Mouse (Mus musculus): ENCODE measurements around the gene C2cd3. TPM values are rescaled to one million over a fixed set of nuclear protein-coding genes. Genes with fewer than 3 reads are reported as not detected.

The C2cd3 gene
- total RNA-seq, 2 experiments from 2014 or later, result 11.1 to 17.4 TPM

DNA sequence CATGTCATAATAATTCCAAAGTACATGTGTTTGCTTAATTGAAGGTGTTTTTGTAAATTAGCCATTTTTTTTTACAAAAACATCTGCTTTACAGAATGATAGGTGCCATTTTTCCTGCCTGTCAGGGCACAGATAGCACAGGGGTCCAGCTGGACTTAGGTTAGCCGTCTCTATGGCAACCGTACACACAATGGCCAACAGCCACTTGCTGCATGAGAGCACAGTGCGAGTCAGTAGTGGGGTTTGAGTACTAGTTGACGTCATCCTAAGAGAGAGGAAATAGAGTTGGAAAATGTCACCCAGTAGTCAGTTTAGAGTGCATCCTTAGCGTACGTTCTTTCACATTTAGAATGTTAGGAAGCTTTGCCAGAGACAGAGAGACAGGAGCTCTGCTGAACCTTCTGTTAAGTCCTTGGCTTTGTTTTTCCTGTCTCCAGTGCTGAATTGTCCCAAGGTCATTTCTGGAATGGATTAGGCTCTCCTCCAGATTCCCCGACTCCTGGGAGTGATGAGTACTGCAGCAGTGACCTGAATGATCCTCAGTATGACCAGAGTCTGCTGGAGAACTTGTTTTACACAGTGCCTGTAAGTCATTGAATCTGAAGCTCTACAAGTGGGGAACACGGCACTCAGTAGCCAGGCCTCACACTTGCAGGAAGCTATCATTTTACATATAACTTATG lies 27.3 kb downstream of the C2cd3 start:
- ATAC-seq (replicated peaks; ENCODE audit: low FRiP score, poor library complexity, severe bottlenecking), result no peak

DNA sequence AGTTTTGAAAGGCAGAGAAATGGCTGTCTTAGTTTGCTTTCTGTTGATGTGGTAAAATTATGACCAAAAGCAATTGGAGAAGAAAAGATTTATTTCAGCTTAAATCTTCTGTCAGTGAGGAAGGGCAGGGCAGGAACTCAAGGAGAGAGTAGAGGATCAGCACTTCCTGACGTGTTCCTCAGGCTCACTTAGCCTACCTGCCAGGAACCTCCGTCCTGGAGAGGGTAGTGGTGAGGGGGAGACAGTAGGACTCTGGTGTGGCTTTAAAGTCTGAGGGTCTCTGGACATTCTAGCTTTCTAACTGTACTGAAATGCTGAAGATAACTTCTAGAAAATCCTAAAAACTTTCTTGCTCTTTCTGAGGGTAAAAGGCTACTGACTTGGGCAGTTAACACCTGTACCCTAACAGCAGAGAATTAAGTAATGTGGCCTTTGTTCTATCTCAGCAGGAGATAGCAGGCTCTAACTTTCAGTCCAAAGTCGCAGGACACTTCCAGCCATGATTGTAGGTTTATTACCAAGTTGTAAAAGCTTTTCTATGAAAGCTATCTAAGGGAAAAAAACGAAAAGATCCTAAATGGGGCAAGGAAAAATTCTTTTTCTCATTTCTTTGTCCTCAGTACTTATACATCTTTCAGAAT lies 29.0 kb downstream of the C2cd3 start:
- ATAC-seq (replicated peaks; ENCODE audit: low FRiP score, poor library complexity, severe bottlenecking), result no peak

DNA sequence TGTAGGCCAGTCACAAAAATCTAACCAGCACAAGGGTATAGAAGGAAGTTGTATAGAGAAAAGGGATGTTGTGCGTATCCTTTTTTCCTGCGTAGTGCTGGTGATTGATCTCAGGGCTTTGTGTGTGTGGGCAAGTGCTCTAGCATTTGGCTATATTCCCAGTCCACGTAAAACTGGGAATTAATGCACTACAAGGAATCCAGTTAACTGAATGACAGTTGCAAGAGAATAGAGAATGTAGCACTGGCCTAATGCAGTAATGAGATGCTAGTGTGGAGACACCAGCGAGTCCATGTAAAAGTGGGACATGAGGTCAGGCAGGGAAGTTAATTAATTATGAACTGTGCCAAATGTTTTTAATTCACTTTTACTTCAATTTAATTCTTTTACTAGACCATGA lies 30.7 kb downstream of the C2cd3 start:
- no peak for ATAC-seq (replicated peaks; ENCODE audit: low FRiP score, poor library complexity, severe bottlenecking)

- ATAC-seq (replicated peaks; ENCODE audit: low FRiP score, poor library complexity, severe bottlenecking), result no peak
Measured at GRCm38 (mm10) chr7:100407677-100408076, 35.6 kb downstream of the C2cd3 start.

DNA sequence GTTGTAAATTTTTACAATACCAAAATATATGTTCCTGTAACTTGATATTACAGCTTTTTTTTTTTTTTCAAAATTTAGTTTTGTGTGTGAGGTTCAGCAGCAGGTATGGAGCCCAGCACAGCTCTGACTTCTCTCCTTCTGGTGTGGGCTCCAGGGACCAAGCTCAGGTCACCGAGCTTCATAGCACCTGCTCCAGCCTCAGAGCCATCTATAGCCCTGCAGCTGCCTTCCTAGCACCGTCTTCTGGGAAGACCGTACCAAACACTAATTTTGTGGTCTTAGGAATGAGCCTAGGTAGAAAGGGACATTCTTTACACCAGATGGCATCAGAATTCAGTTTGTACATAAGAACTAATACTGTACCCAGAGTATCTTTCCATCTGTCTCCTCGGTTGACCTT lies 36.7 kb downstream of the C2cd3 start:
- no peak for ATAC-seq (replicated peaks; ENCODE audit: low FRiP score, poor library complexity, severe bottlenecking)

- ATAC-seq (replicated peaks; ENCODE audit: low FRiP score, poor library complexity, severe bottlenecking), result no peak
Measured at GRCm38 (mm10) chr7:100425795-100426194, 53.8 kb downstream of the C2cd3 start.

GRCm38 (mm10) chr7:100429102-100429501 lies 57.1 kb downstream of the C2cd3 start:
- ATAC-seq (replicated peaks; ENCODE audit: low FRiP score, poor library complexity, severe bottlenecking), result peak; percentile 85

DNA sequence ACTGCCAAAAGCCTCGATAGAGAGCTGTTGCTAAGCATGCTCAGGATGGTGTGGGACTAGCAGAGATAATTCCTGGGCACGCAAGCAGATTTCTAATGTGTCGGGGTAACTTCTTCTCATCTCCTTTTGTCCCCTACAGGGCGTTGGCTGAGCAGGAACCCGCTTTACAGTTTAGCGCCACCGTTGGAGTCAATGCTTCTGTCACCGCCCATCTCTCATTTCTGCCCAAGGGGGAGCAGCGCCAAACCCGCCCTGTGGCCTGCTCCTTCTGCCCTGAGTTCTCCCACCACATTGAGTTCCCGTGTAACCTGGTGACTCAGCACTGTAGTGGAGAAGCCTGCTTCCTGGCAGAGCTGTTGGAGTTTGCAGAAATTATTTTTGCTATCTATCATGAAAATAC lies 57.9 kb downstream of the C2cd3 start:
- ATAC-seq (replicated peaks; ENCODE audit: low FRiP score, poor library complexity, severe bottlenecking), result 0 out of 2 replicates have a peak, but pooled peaks have one; percentile 32

GRCm38 (mm10) chr7:100431103-100431502 lies 59.1 kb downstream of the C2cd3 start:
- no peak for ATAC-seq (replicated peaks; ENCODE audit: low FRiP score, poor library complexity, severe bottlenecking)

DNA sequence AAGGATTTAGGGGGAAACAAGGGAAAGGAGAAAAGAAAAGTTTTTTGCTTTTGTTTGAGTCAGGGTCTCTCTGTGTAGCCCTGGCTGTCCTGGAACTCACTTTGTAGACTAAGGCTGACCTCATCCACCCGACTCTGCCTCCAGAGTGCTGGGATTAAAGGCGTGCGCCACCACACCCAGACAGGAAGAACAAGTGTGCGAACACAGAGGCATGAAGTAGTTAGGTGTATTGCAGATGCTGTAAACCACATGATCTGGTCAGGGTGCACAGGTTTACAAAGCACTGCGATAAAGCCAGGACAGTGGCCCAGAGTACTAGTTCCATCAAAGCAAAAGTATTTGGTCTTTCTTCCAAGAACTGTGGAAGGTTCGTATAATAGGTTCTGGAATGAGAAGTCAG lies 61.3 kb downstream of the C2cd3 start:
- no peak for ATAC-seq (replicated peaks; ENCODE audit: low FRiP score, poor library complexity, severe bottlenecking)

DNA sequence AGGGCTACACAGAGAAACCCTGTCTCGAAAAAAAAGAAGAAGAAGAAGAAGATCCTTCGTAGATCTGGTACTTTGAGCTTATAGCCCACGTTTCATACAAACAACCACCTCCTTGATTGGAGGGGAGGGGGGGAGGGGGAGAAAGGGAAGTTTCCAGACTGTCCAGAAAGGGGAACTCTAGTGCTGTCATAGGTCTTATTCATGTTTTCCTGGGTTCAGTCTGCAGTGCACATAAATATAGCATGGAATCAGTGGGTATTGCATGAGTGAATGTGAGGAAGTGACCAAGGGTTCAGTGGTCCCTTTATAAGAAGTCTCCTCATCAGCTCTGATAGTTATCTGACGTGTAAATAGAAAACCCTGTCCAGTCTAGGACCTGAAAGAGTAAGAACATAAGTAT lies 71.7 kb downstream of the C2cd3 start:
- no peak for ATAC-seq (replicated peaks; ENCODE audit: low FRiP score, poor library complexity, severe bottlenecking)

DNA sequence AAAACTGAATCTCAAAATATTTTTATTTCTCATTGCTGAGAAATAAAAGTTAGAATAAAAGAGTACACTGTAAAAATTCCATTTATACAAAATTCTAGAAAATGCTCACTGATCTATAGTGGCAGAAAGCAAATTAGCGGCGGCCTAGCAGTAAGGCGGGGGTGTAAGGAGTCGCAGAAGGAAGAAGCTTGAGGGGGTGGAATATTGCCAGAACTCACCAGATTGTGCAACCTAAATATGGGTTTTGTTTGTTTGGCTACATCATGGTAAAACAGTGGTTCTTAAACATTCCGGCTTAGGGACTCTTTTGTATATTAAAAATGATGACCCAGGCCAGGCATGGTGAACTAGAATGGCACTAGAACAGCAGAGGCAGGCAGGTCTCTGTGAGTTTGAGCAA lies 74.2 kb downstream of the C2cd3 start:
- ATAC-seq (replicated peaks; ENCODE audit: low FRiP score, poor library complexity, severe bottlenecking), result no peak

GRCm38 (mm10) chr7:100448530-100448929 lies 76.5 kb downstream of the C2cd3 start:
- no peak for ATAC-seq (replicated peaks; ENCODE audit: low FRiP score, poor library complexity, severe bottlenecking)

DNA sequence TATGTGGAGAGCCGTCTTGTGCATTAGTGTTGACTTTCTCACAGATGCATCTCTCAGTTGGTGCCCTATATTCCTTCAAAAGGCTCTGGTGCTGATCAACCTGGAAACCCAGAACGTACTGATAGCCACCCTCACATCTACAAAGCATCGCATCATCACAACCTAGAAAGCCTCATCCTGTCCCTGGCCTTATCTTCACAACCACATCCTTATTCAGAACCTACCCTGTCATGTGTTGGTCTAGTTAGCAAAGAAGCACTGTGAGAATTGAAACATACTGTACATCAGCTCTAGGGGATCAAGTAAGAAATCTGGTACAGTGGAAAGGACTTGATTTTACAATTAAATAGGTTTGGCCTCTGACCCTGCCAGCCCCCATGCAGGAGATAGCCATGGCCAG lies 77.0 kb downstream of the C2cd3 start:
- no peak for ATAC-seq (replicated peaks; ENCODE audit: low FRiP score, poor library complexity, severe bottlenecking)

GRCm38 (mm10) chr7:100458153-100458552 lies 86.1 kb downstream of the C2cd3 start:
- ATAC-seq (replicated peaks; ENCODE audit: low FRiP score, poor library complexity, severe bottlenecking), result peak; percentile 87

DNA sequence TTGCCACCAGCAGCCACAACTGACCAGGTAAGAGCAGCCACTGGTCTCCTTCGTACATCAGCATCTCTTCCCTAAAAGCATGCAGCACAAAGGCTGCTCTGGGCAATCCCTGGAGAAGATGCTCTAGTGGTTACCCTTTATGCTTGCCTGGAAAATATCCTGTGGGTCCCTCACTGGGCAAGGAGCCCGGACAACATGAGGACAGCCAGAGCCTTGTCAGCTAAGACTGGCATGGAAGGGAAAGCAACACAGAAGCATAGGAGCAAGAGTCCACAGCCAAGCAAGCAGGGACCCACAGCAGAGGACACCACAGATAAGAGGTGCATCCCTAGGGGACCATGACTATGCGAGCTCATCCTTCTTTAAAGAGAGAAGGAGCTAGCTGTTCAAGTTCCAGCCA lies 87.8 kb downstream of the C2cd3 start:
- no peak for ATAC-seq (replicated peaks; ENCODE audit: low FRiP score, poor library complexity, severe bottlenecking)

GRCm38 (mm10) chr7:100461621-100462151 lies 89.7 kb downstream of the C2cd3 start:
- ATAC-seq (replicated peaks; ENCODE audit: low FRiP score, poor library complexity, severe bottlenecking), result no peak

GRCm38 (mm10) chr7:100463194-100463593 lies 91.2 kb downstream of the C2cd3 start:
- peak; percentile 52 for ATAC-seq (replicated peaks; ENCODE audit: low FRiP score, poor library complexity, severe bottlenecking)

- ATAC-seq (replicated peaks; ENCODE audit: low FRiP score, poor library complexity, severe bottlenecking), result no peak
Measured at GRCm38 (mm10) chr7:100463757-100464156, 91.7 kb downstream of the C2cd3 start.

DNA sequence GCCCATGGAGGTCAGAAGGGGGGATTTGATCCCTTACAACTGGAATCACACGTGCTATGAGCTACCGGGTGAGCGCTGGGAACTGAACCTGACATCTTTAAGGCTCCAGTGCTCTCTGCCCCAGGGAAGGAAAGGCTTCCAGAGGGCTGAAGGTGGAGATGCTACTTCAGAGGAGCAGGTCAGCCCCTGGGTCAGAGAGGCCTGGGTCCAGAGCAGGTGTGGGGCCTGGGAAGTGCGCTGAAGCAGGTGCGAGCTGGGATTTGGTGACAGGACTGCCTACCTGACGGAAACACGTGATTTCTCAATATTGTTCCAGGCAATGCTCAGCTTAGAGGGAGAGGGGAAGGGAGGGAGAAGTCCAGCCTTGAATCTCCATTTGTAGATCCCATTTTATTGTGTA lies 92.2 kb downstream of the C2cd3 start:
- no peak for ATAC-seq (replicated peaks; ENCODE audit: low FRiP score, poor library complexity, severe bottlenecking)

- ATAC-seq (replicated peaks; ENCODE audit: low FRiP score, poor library complexity, severe bottlenecking), result peak; percentile 1
Measured at GRCm38 (mm10) chr7:100465248-100465647, 93.2 kb downstream of the C2cd3 start.
